Mouse (Mus musculus): ENCODE measurements around the gene Gm45521. TPM values are rescaled to one million over a fixed set of nuclear protein-coding genes. Genes with fewer than 3 reads are reported as not detected.
"Not testable (repeated sequence)": the region's sequence is repeated elsewhere in the genome, so short reads cannot be mapped to it uniquely, and the experiment has no call there.

Gene Gm45521
- total RNA-seq, 2 experiments from 2014 or later, result not detected

- no peak for DNase-seq (ENCODE audit: low spot score in 2 of 2)
- intact Hi-C loops (cut with DNase I), result no loop called here
These were observed 35.1 kb downstream of the Gm45521 start for GRCm38 (mm10) chr14:7992158-7992557.

- intact Hi-C loops (cut with DNase I), result no loop called here
These were observed 37.2 kb downstream of the Gm45521 start, which contains the start of gene Dnase1l3 for GRCm38 (mm10) chr14:7994271-7994767. TSS of gene Dnase1l3 (minus strand) at chr14:7994573.

GRCm38 (mm10) chr14:7997255-7997696 lies 40.2 kb downstream of the Gm45521 start:
- peak; percentile 91 to 93 for DNase-seq (ENCODE audit: low spot score in 2 of 2)
- intact Hi-C loops (cut with DNase I), result loop anchor here (1.0 kb wide), 3 partner anchors 33 to 180 kb away; partner anchors contain the start of gene Flnb

More at GRCm38 (mm10) chr14:7994271-7994767, 37.2 kb downstream of the Gm45521 start, which contains the start of gene Dnase1l3:
- DNase-seq (ENCODE audit: low spot score in 2 of 2), result peak in 1 of 2 experiments; percentile 38

- DNase-seq (ENCODE audit: low spot score in 2 of 2), result no peak
- intact Hi-C loops (cut with DNase I), result no loop called here
These were observed 41.9 kb downstream of the Gm45521 start for GRCm38 (mm10) chr14:7999030-7999429.

GRCm38 (mm10) chr14:7999435-7999834 lies 42.3 kb downstream of the Gm45521 start:
- DNase-seq (ENCODE audit: low spot score in 2 of 2), result no peak
- intact Hi-C loops (cut with DNase I), result no loop called here

GRCm38 (mm10) chr14:8000247-8000646 lies 43.2 kb downstream of the Gm45521 start:
- intact Hi-C loops (cut with DNase I), result loop anchor here (5.0 kb wide), 2 partner anchors 62 to 172 kb away; partner anchors contain the start of gene Pdhb
- DNase-seq (ENCODE audit: low spot score in 2 of 2), result no peak

- intact Hi-C loops (cut with DNase I), result loop anchor here (5.0 kb wide), 2 partner anchors 61 to 171 kb away; partner anchors contain the start of gene Pdhb
- peak; percentile 55 to 85 for DNase-seq (ENCODE audit: low spot score in 2 of 2)
These were observed 44.0 kb downstream of the Gm45521 start for GRCm38 (mm10) chr14:8000831-8001685.

GRCm38 (mm10) chr14:8002432-8003092 lies 45.5 kb downstream of the Gm45521 start, which contains the start of gene Abhd6:
TSS of gene Abhd6 (plus strand) at chr14:8002902.
- peak; percentile 87 to 89 for DNase-seq (ENCODE audit: low spot score in 2 of 2)
- intact Hi-C loops (cut with DNase I), result loop anchor here (2.0 to 5.0 kb wide), 3 partner anchors 30 to 170 kb away; partner anchors contain the start of gene Pdhb

GRCm38 (mm10) chr14:8003093-8003670 lies 46.1 kb downstream of the Gm45521 start:
- intact Hi-C loops (cut with DNase I), result loop anchor here (2.0 to 5.0 kb wide), 3 partner anchors 30 to 169 kb away; partner anchors contain the start of gene Pdhb

GRCm38 (mm10) chr14:8003727-8004670 lies 46.9 kb downstream of the Gm45521 start:
- peak in 1 of 2 experiments; percentile 36 for DNase-seq (ENCODE audit: low spot score in 2 of 2)
- intact Hi-C loops (cut with DNase I), result loop anchor here (2.0 to 5.0 kb wide), 3 partner anchors 29 to 168 kb away; partner anchors contain the start of gene Pdhb

More at GRCm38 (mm10) chr14:8003093-8003670, 46.1 kb downstream of the Gm45521 start:
- DNase-seq (ENCODE audit: low spot score in 2 of 2), result peak in 1 of 2 experiments; percentile 66

GRCm38 (mm10) chr14:8006061-8006460 lies 49.0 kb downstream of the Gm45521 start:
- DNase-seq (ENCODE audit: low spot score in 2 of 2); intact Hi-C loops (cut with DNase I): not testable (repeated sequence)

- no peak for DNase-seq (ENCODE audit: low spot score in 2 of 2)
- intact Hi-C loops (cut with DNase I), result no loop called here
These were observed 50.0 kb downstream of the Gm45521 start for GRCm38 (mm10) chr14:8007084-8007483.

GRCm38 (mm10) chr14:8007486-8007885 lies 50.4 kb downstream of the Gm45521 start:
- no peak for DNase-seq (ENCODE audit: low spot score in 2 of 2)
- intact Hi-C loops (cut with DNase I), result no loop called here

GRCm38 (mm10) chr14:8007923-8008322 lies 50.8 kb downstream of the Gm45521 start:
- intact Hi-C loops (cut with DNase I), result no loop called here
- DNase-seq (ENCODE audit: low spot score in 2 of 2), result peak in 1 of 2 experiments; percentile 67
